Mouse (Mus musculus): ENCODE measurements around the gene Slc17a5.

Slc17a5 gene

GRCm38 (mm10) chr9:78559479-78559878 is 28.4 kb downstream of the Slc17a5 start:
- no peak for DNase-seq (ENCODE audit: low read depth, low spot score)

- no peak for DNase-seq (ENCODE audit: low read depth, low spot score)
These were observed 29.1 kb downstream of the Slc17a5 start for GRCm38 (mm10) chr9:78558586-78559214.

GRCm38 (mm10) chr9:78557041-78557440 is 30.8 kb downstream of the Slc17a5 start:
- no peak for DNase-seq (ENCODE audit: low read depth, low spot score)

- DNase-seq (ENCODE audit: low read depth, low spot score): peak; percentile 36
These were observed 34.9 kb downstream of the Slc17a5 start for GRCm38 (mm10) chr9:78552984-78553383.

- no peak for DNase-seq (ENCODE audit: low read depth, low spot score)
These were observed 36.1 kb downstream of the Slc17a5 start for GRCm38 (mm10) chr9:78551761-78552160.

- DNase-seq (ENCODE audit: low read depth, low spot score): no peak
These were observed 40.1 kb downstream of the Slc17a5 start for GRCm38 (mm10) chr9:78547742-78548141.

GRCm38 (mm10) chr9:78546944-78547343 is 40.9 kb downstream of the Slc17a5 start:
- DNase-seq (ENCODE audit: low read depth, low spot score): no peak

- DNase-seq (ENCODE audit: low read depth, low spot score): no peak
These were observed 46.1 kb downstream of the Slc17a5 start for GRCm38 (mm10) chr9:78541758-78542157.

- DNase-seq (ENCODE audit: low read depth, low spot score): no peak
These were observed 49.4 kb downstream of the Slc17a5 start for GRCm38 (mm10) chr9:78538421-78538820.

GRCm38 (mm10) chr9:78537154-78537873 is 50.5 kb downstream of the Slc17a5 start:
- DNase-seq (ENCODE audit: low read depth, low spot score): no peak

GRCm38 (mm10) chr9:78534606-78535005 is 53.2 kb downstream of the Slc17a5 start:
- no peak for DNase-seq (ENCODE audit: low read depth, low spot score)

GRCm38 (mm10) chr9:78533296-78533935 is 54.4 kb downstream of the Slc17a5 start:
- DNase-seq (ENCODE audit: low read depth, low spot score): no peak

- DNase-seq (ENCODE audit: low read depth, low spot score): no peak
These were observed 55.5 kb downstream of the Slc17a5 start for GRCm38 (mm10) chr9:78532341-78532819.

- no peak for DNase-seq (ENCODE audit: low read depth, low spot score)
These were observed 56.0 kb downstream of the Slc17a5 start for GRCm38 (mm10) chr9:78531816-78532215.

GRCm38 (mm10) chr9:78527767-78528381 is 60.0 kb downstream of the Slc17a5 start:
- DNase-seq (ENCODE audit: low read depth, low spot score): peak; percentile 43

- peak; percentile 32 for DNase-seq (ENCODE audit: low read depth, low spot score)
These were observed 60.5 kb downstream of the Slc17a5 start for GRCm38 (mm10) chr9:78527301-78527761.

GRCm38 (mm10) chr9:78526206-78526605 is 61.6 kb downstream of the Slc17a5 start:
- DNase-seq (ENCODE audit: low read depth, low spot score): no peak

GRCm38 (mm10) chr9:78525451-78526135 is 62.2 kb downstream of the Slc17a5 start:
- DNase-seq (ENCODE audit: low read depth, low spot score): no peak

- DNase-seq (ENCODE audit: low read depth, low spot score): no peak
These were observed 66.2 kb downstream of the Slc17a5 start for GRCm38 (mm10) chr9:78521689-78522088.

GRCm38 (mm10) chr9:78520780-78521601 is 66.8 kb downstream of the Slc17a5 start:
- no peak for DNase-seq (ENCODE audit: low read depth, low spot score)
